Mouse (Mus musculus) limb, embryonic 14.5 days (tissue): ENCODE measurements at regions not wholly inside any gene's neighbourhood (a gene's known extent, or its start where the extent isn't known, plus 50 kb on each side); places are given as distances from the start of the nearest gene placed in this dataset.
"Not testable (repeated sequence)": the region's sequence is repeated elsewhere in the genome, so short reads cannot be mapped to it uniquely, and the experiment has no call there.

Experiments
- ATAC-seq: fragments of 200-750 bp; cut with Nextera tagmentation; 2 replicates; pipeline ENCODE4 v1.8.0; 2017; ENCODE audit warnings: low read depth, moderate number of reproducible peaks, moderate TSS enrichment; ENCODE audit not compliant: low FRiP score
- DNase-seq: peaks from one replicate; pipeline ENCODE4 v3.0.0-alpha.2; 2015; ENCODE audit warnings: low spot score
- H3K27ac ChIP-seq: fragments of 300-500 bp; sonication (generic); replicated peaks from 2 replicates; pipeline ENCODE4 v1.5.1; 2014; ENCODE audit warnings: low read depth, mild to moderate bottlenecking, low read length, moderate library complexity, mixed read lengths
- H3K27me3 ChIP-seq: fragments of 300-500 bp; sonication (generic); 2 replicates; pipeline ENCODE4 v1.6.1; 2014; ENCODE audit warnings: low read length, mixed read lengths; ENCODE audit not compliant: control insufficient read depth, insufficient read depth
- H3K36me3 ChIP-seq: fragments of 300-500 bp; sonication (generic); 2 replicates; pipeline ENCODE4 v1.6.1; 2014; ENCODE audit warnings: mild to moderate bottlenecking, low read length, moderate library complexity, mixed read lengths; ENCODE audit not compliant: control insufficient read depth, insufficient read depth
- H3K4me1 ChIP-seq: fragments of 300-500 bp; sonication (generic); 2 replicates; pipeline ENCODE4 v1.6.1; 2014; ENCODE audit warnings: antibody characterized with exemption, low read length, mixed read lengths; ENCODE audit not compliant: control insufficient read depth, insufficient read depth
- H3K4me2 ChIP-seq: fragments of 300-500 bp; sonication (generic); replicated peaks from 2 replicates; pipeline ENCODE4 v1.6.1; 2014; ENCODE audit warnings: low read depth, mild to moderate bottlenecking, low read length, moderate library complexity; ENCODE audit not compliant: severe bottlenecking
- H3K4me3 ChIP-seq: fragments of 300-500 bp; sonication (generic); replicated peaks from 2 replicates; pipeline ENCODE4 v1.5.1; 2014; ENCODE audit warnings: low read length
- H3K9ac ChIP-seq: fragments of 300-500 bp; sonication (generic); 2 replicates; pipeline ENCODE4 v1.6.1; 2014; ENCODE audit warnings: mild to moderate bottlenecking, low read depth, low read length, moderate library complexity; ENCODE audit not compliant: severe bottlenecking
- H3K9me3 ChIP-seq: fragments of 300-500 bp; sonication (generic); 2 replicates; pipeline ENCODE4 v1.6.1; 2016; ENCODE audit warnings: low read length; ENCODE audit not compliant: control insufficient read depth
- POLR2A ChIP-seq: fragments of 200-500 bp; IDR thresholded peaks from 2 replicates; pipeline ENCODE4 v1.8.0; 2012; ENCODE audit warnings: inconsistent platforms, mild to moderate bottlenecking, moderate library complexity, borderline replicate concordance; ENCODE audit not compliant: insufficient read depth, insufficient read length; ENCODE audit errors: extremely low read depth
- WGBS: fragments of 180-500 bp; shearing (Covaris S2); extraction: QIAGEN DNeasy Blood & Tissue Kit; methylation state at CpG from one replicate; pipeline ENCODE4 v1.1.7; 2014; 5-methylcytosine and 5-hydroxymethylcytosine counted together

DNA sequence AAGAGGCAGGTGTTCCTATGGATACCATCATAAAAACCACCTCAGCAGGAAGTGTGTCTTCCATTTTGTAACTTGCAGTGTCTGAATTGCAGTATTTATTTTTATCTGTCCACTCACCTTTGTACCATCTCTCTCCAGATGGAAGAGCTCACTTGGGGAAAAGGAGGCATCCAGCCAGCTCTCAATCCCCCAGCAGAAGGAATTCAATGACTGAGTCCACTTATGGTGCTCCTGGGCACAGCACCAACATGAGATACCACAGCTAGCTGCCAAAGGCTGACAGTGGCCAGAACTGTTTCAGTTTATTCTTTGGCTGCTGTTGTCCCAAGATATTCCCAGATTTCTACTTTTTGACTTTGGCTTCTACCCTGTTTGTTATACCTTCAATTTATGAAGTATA is 136.6 kb upstream of the Rps6ka3 start:
- DNase-seq (no peak), ATAC-seq (no peak)
- no peaks in the 10 kb centered on the region for H3K36me3 ChIP-seq
- H3K4me3 ChIP-seq: no peak overlapping the region
- H3K9me3 ChIP-seq: no peaks in the 10 kb centered on the region
- no peak overlapping the region for H3K4me2 ChIP-seq
- no peak for TF ChIP-seq POLR2A
- no peaks in the 10 kb centered on the region for H3K4me1 ChIP-seq
- no peak overlapping the region for H3K9ac ChIP-seq
- H3K27ac ChIP-seq: no peak overlapping the region
- H3K27me3 ChIP-seq: no peaks in the 10 kb centered on the region

DNA sequence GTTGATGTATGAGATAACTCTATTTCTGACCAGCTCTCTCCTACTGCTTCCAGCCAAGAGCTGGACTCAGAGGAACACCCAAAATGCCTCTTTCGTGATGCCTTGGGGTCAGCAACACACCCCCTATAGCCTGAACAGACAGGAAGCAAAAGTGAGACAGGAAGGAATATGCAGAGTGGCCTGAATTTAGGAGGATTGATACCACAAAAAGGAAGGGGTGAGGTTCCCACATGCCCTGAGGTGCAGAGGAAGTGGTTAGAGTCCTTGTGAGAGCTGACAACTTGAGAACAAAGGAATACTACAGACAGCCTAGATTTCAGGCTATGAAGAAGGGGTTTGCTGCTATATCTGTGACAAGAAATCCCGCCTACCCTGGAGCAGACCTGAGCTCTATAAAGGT is 129.6 kb upstream of the Rps6ka3 start:
- Histone ChIP-seq H3K4me1 (no peaks in the 10 kb centered on the region), H3K9ac (no peak overlapping the region), H3K4me3 (no peak overlapping the region), H3K27ac (no peak overlapping the region), H3K9me3 (no peaks in the 10 kb centered on the region), H3K36me3 (no peaks in the 10 kb centered on the region), H3K27me3 (no peaks in the 10 kb centered on the region), H3K4me2 (no peak overlapping the region)
- TF ChIP-seq POLR2A: no peak
- WGBS: 73% methylated on average over 2 of the region's 2 CpGs
- no peak for DNase-seq
- ATAC-seq: no peak

DNA sequence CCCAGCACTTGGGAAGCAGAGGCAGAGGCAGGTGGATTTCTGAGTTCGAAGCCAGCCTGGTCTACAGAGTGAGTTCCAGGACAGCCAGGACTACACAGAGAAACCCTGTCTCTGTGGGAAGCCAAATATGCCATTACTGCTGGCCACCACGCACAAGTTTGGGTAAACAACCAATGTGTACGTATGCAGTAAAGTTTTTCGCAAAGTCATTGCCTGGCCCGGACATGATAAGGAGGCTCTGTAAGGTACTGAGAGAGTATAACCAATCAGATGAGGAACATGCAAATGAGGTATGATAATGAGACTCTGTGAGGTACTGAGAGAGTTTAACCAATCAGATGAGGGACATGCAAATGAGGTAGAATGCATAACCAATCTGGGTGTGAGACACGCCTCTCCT is 99.5 kb upstream of the Rps6ka3 start:
- DNase-seq, H3K4me3 ChIP-seq, H3K27me3 ChIP-seq, H3K9me3 ChIP-seq, H3K9ac ChIP-seq, H3K4me2 ChIP-seq, H3K36me3 ChIP-seq, ATAC-seq, H3K4me1 ChIP-seq, H3K27ac ChIP-seq: not testable (repeated sequence)
- WGBS: 96% methylated on average over 6 of the region's 6 CpGs

DNA sequence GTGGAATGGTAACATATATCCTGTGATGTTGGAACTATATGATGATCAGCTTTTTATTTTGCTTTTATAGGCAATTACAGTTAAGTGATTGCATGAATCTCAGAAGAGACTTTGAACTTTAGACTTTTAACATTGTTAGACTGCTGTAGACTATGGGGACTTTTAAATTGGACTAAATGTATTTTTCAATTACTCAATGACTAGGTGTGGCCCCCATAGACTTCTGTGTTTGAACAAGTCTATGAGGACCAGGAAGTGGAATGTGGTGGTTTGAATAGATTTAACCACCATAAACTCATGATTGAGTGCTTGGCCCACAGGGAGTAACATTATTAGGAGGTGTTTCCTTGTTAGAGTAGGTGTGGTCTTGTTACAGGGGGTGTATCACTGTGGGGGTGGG is 93.9 kb upstream of the Rps6ka3 start:
- TF ChIP-seq POLR2A: no peak
- DNase-seq: no peak
- Histone ChIP-seq H3K9ac (no peak overlapping the region), H3K4me3 (no peak overlapping the region), H3K4me2 (no peak overlapping the region), H3K4me1 (no peaks in the 10 kb centered on the region), H3K9me3 (no peaks in the 10 kb centered on the region), H3K27me3 (no peaks in the 10 kb centered on the region), H3K36me3 (no peaks in the 10 kb centered on the region), H3K27ac (no peak overlapping the region)
- ATAC-seq: no peak

DNA sequence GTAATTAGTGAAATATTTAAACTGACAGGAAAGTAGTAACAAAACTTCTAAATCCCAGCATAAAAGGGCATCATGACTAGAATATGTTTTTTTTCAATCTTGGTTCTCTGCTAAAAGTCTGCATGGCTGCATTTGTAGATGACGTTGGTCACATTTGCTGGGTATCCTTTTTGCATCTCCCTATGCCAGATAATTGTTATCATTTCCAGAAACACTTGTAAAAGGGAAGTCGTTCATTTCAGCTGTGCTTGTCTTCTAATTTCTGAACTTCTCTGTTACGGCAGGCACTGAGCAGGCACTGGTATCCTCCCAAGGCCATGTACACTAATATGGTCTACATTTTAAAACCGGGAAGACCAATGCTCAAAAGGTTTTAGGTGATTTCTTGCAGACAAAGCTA is 69.6 kb upstream of the Rps6ka3 start:
- 68% methylated on average over 4 of the region's 4 CpGs for WGBS
- Histone ChIP-seq H3K27me3 (no peaks in the 10 kb centered on the region), H3K27ac (no peak overlapping the region), H3K4me3 (no peak overlapping the region), H3K9ac (no peak overlapping the region), H3K4me2 (no peak overlapping the region), H3K9me3 (no peaks in the 10 kb centered on the region), H3K4me1 (no peaks in the 10 kb centered on the region), H3K36me3 (no peaks in the 10 kb centered on the region)
- TF ChIP-seq POLR2A: no peak
- DNase-seq: no peak
- no peak for ATAC-seq

DNA sequence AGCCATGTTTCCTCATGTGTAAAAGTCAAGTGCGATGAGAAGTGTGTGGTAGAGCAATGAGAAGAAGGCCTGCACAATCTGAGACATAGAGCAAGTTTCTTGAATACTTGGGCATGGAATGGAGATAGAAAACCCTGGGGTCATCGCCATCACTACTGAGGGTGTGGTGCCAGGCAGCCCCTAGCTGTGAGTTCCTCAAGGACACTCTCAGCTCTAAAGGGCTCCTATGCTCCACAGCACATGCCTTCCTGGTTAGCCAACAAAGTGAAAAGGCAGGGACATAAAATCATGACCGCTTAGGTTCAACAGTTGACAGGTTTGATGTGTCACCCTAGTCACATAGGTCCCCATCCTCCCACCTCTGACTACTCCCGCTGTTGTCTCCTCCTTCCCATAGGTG is 66.8 kb upstream of the Rps6ka3 start:
- no peak for DNase-seq
- no peak for ATAC-seq
- Histone ChIP-seq H3K9me3 (no peaks in the 10 kb centered on the region), H3K9ac (no peak overlapping the region), H3K27ac (no peak overlapping the region), H3K36me3 (no peaks in the 10 kb centered on the region), H3K4me1 (no peaks in the 10 kb centered on the region), H3K27me3 (no peaks in the 10 kb centered on the region), H3K4me2 (no peak overlapping the region), H3K4me3 (no peak overlapping the region)
- TF ChIP-seq POLR2A: no peak
- WGBS: 90% methylated on average over 4 of the region's 4 CpGs
